Mouse (Mus musculus) spleen, adult 2 months (tissue): ENCODE measurements around the gene Phactr4.

ENCODE experiments used
- CTCF ChIP-seq: fragments of 200-500 bp; IDR thresholded peaks from 2 replicates; pipeline ENCODE4 v1.5.1; 2011; ENCODE audit warnings: mild to moderate bottlenecking, inconsistent platforms; ENCODE audit not compliant: insufficient read depth, insufficient read length, insufficient replicate concordance; ENCODE audit errors: extremely low read depth
- POLR2A ChIP-seq: fragments of 200-500 bp; IDR thresholded peaks from 2 replicates; pipeline ENCODE4 v1.6.1; 2011; ENCODE audit warnings: low read depth, low read length, inconsistent platforms

DNA sequence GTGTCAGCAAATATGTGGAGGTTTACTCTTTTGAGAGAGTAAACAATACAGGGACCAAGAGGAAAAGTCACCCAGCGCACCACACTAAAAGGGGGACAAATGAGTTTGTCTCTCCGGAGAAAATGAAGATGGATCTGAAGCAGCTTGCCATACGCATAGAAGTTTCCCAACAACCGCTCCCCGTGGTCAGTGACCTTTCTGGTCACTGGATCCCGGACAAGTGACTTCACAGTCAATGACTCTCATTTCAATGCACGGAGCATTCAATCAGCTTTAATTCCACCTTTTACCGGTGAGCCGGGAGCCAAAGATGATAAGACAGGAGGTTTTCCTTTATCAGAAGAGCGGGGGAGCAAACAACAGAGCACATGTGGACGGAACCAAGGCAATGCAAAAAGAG, 15.6 kb upstream of the Phactr4 start:
- TF ChIP-seq CTCF (no peak), POLR2A (no peak)
